Mouse (Mus musculus): Measurements from ENCODE around the gene 2010111I01Rik. TPM values are rescaled to one million over a fixed set of nuclear protein-coding genes. Genes with fewer than 3 reads are reported as not detected.
A peak's percentile ranks its signal among the peaks of the same experiment; 100 is the strongest.

Gene 2010111I01Rik
- polyA plus RNA-seq, 1 experiment from 2014 or later, result 146 TPM

DNA sequence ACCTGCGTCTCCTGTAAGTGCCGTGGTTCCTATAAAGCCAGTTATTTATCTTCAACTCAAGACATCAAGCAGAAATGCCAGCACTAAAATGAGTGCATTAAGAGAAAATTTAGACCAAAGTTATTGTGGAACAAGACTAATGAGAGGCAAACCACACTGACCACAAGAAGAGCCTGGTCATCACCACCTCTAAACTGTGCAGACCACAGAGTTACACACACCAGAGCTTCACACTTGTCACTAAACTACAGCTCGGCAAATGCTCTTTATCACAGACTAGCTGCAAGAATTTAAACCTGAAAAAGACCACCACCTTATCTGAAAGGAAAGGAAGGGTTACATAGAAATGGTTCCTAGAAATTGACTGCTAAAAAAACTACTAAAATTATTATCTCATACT, 397.1 kb downstream of the 2010111I01Rik start:
- WGBS, result 83% methylated on average over 3 of the region's 3 CpGs
- no peaks in the 10 kb centered on the region for H3K27me3 ChIP-seq (ENCODE audit: insufficient read depth, low read length)

DNA sequence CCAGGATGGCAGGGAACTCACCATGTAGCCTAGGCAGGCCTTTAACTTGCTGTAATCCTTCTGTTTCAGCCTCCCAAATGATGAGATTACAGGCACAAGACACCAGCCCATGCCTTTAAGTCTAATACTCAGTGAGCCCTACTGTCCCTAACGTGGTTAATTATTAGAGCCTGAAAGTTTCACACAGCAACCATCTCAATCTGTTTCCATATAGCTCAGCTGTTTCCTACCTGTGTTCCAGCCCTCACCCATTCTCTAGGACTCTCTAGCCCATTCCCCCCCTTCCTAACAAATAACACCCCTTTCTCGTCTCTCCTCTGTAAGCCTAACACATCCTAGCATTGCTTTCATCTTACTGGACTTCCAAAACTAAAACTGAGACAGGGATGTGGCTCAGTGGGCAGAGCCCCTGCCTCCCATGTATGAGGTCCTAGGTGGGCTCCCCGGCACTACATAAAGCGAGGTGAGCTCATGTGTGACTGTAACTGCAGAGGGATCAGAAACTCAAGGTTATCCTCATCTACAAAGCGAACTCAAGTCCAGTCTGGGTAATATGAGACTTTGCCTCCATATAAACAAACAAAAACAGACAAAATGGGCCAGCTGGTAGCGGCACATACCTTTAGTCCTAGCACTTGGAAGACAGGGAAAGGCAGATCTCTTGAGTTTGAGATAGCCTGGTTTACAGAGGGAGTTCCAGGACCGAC, 408.9 kb downstream of the 2010111I01Rik start:
- no peak for TF ChIP-seq CTCF (IDR thresholded peaks at IDR 0.05; ENCODE audit: low read depth)
- Histone ChIP-seq H3K27me3 (ENCODE audit: insufficient read depth, low read length) (no peaks in the 10 kb centered on the region), H3K36me3 (ENCODE audit: insufficient read depth, low read length) (no peaks in the 10 kb centered on the region), H3K9me3 (replicated peaks; ENCODE audit: low read length) (no peaks in the 10 kb centered on the region), H3K4me2 (ENCODE audit: low read length) (no peak overlapping the region), H3K27ac (peak overlapping the region; percentile 47; the same call in 1 of the 2 replicates), H3K9ac (ENCODE audit: low read depth, low read length) (no peak overlapping the region), H3K4me1 (replicated peaks; ENCODE audit: insufficient read depth, low read length) (peaks cover 5% of the 10 kb centered on the region; the same call in 1 of the 2 replicates), H3K4me3 (replicated peaks; ENCODE audit: low read depth, low read length) (no peak overlapping the region)
- WGBS, result 52% methylated on average over 7 of the region's 7 CpGs
- DNase-seq (ENCODE audit: low spot score) (peak; percentile 19), ATAC-seq (replicated peaks; ENCODE audit: low FRiP score, low read depth) (peak; percentile 54; the same call in 1 of the 2 replicates)

More for the DNA sequence above, 397.1 kb downstream of the 2010111I01Rik start:
- H3K4me2 ChIP-seq (ENCODE audit: low read length), result no peak overlapping the region
- DNase-seq (ENCODE audit: low spot score), result no peak
- no peak overlapping the region for H3K4me3 ChIP-seq (replicated peaks; ENCODE audit: low read depth, low read length)
- H3K9me3 ChIP-seq (replicated peaks; ENCODE audit: low read length), result no peaks in the 10 kb centered on the region
- no peaks in the 10 kb centered on the region for H3K4me1 ChIP-seq (replicated peaks; ENCODE audit: insufficient read depth, low read length)
- ATAC-seq (replicated peaks; ENCODE audit: low FRiP score, low read depth), result no peak
- no peaks in the 10 kb centered on the region for H3K36me3 ChIP-seq (ENCODE audit: insufficient read depth, low read length)
- no peak overlapping the region for H3K9ac ChIP-seq (ENCODE audit: low read depth, low read length)
- no peak overlapping the region for H3K27ac ChIP-seq
- TF ChIP-seq CTCF (IDR thresholded peaks at IDR 0.05; ENCODE audit: low read depth), result no peak

MicroRNAs encoded within 50 kb of the gene (microRNA counts, 519-probe panel; counts per million panel counts)
- microRNA mmu-miR-23b, result 6,079 counts per million, percentile 91 among the panel's probes with 10 or more counts
- 5,250 counts per million, percentile 85 among the panel's probes with 10 or more counts for microRNA mmu-miR-24
- 4,625 counts per million, percentile 78 among the panel's probes with 10 or more counts for microRNA mmu-miR-27b

Small RNAs within 50 kb of the gene (microRNA-seq; reads per million reads assigned to microRNA genes)
- gene Mir23b (28,411 reads per million, percentile 98 among the genes with 10 or more reads in this experiment), gene Mir24-1 (not detected), gene Mir27b (3,283 reads per million, percentile 88 among the genes with 10 or more reads in this experiment), gene Mir3074-1 (not detected)

Other genes starting within 250 kb of the 2010111I01Rik start
- 18.6 and 19.1 TPM in 2 replicates for gene Platr25, start 204.2 kb upstream of the 2010111I01Rik start, polyA plus RNA-seq (2015; fragmentation: Nextera tagmentation; extraction: Ambion mirVana)
- 6.1 and 6.7 TPM in 2 replicates for gene Gm5141, start 179.1 kb upstream of the 2010111I01Rik start, polyA plus RNA-seq (2015; fragmentation: Nextera tagmentation; extraction: Ambion mirVana)
- gene Fbp2, start 106.5 kb upstream of the 2010111I01Rik start, polyA plus RNA-seq (2015; fragmentation: Nextera tagmentation; extraction: Ambion mirVana), result 34.4 and 40.9 TPM in 2 replicates
- 479 and 621 TPM in 2 replicates for gene Fbp1, start 76.6 kb upstream of the 2010111I01Rik start, polyA plus RNA-seq (2015; fragmentation: Nextera tagmentation; extraction: Ambion mirVana)